Mouse (Mus musculus) heart, postnatal 14 days (tissue): ENCODE measurements around the gene Olfr23. TPM values are rescaled to one million over a fixed set of nuclear protein-coding genes. Genes with fewer than 3 reads are reported as not detected.
"Not testable (repeated sequence)": the region's sequence is repeated elsewhere in the genome, so short reads cannot be mapped to it uniquely, and the experiment has no call there.

Source experiments
- DNase-seq, 2 experiments: peaks; one replicate each; pipeline ENCODE4 v3.0.0; 2021 to 2022
- intact Hi-C: fragments of 180-260 bp; cut with DNase I; formaldehyde crosslinking; loops from one replicate; pipeline ENCODE4 v1.15.1; 2025
- long read RNA-seq, 2 experiments: library from polyadenylated mRNA; stranded (forward); transcript quantifications; one replicate each; pipeline ENCODE4 v2.0.0; 2021
- total RNA-seq, 2 experiments: library from RNA; stranded (reverse); gene quantifications; 2 replicates each; pipeline ENCODE4 v1.2.3; 2021

The Olfr23 gene
- not detected for total RNA-seq
- long read RNA-seq, experiment 1: 0 reads
- long read RNA-seq, experiment 2: 0 reads

DNA sequence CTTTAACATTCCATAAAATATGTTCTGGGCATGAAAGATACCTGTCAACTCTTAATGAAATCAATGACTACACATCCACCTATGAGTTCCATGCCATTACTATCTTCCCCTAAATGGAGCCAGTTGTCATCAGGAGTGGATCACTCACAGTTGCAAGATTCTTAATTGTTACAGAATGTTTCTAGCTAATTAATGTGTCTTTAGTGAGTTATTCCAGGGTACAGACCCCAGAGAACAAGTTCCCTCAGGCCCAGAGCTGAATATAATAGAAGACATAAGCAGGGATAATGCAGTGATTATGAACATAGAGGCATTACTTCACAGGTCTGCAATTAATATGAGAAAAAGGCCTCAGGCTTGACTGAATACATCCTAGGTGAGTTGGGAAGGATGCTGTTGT is at the start of gene Olfr23:
Olfr23 (plus strand) TSS at position 301 of the 400 bp plus-strand sequence.
- intact Hi-C loops: no loop called here
- no peak for DNase-seq

DNA sequence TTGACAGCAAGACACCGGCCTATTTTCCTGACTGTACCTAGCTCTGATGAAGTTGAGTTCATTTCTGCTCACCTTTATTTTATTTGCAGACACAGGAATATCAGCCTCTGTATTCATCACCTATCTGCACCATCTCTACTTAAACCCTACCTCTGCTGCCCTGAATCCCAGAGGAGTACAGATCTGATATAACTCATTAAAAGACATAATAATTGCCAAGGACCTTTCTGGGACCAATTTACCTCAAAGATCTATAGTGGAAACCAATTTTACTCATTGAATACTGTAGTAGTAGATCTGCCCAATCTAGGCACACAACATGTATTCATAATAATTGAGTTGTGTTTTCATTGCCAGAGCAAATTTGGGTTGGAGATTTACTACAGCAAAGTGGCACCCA is 45.8 kb upstream of the Olfr23 start, which contains the start of gene Olfr394:
Olfr394 (minus strand) TSS at position 101 of the 400 bp plus-strand sequence.
- no peak for DNase-seq
- intact Hi-C loops: loop anchor here (2.0 kb wide), 1 partner anchor 234 kb away; no protein-coding TSS in a partner anchor

DNA sequence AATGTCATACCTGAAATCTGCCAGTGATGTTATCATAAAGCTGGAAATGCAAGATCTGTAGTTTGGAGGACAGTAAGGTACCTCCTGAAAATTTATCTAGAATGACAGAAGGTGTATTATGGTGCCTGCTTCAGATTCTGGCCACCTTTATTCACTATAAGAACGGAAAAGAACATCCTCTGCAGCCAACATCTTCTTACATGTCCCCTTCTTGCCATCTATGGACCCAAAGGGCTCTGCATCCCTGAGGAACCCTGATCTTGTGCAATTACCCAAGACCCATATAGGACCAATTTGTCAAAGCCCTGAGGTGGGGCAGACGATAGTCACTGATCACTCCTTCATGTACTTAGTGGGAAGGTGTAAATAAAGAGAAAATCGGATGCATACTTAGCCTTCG is 27.3 kb upstream of the Olfr23 start, which contains the start of gene Olfr395:
Olfr395 (minus strand) TSS at position 101 of the 400 bp plus-strand sequence.
- intact Hi-C loops, DNase-seq: not testable (repeated sequence)

DNA sequence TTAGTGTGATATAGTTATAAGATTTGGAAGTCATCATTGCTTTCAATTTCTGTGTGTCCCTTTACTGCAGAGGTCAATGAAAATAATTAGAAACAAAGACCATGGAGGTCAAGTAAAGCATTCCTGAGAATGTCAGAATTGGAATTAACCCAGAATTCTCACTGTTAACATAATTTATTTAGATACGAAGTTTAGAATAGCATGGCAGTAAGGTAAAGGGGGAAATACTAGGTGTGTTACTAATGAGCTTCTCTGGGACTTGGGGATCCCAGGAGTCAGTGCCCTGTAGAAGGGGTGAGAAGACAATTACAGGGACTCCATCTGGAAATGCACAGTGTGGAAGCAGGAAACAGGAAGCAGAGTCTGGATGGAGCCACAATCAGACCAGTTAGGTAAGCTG is 24.0 kb downstream of the Olfr23 start, which contains the start of gene Olfr397:
Olfr397 (plus strand) TSS at position 301 of the 400 bp plus-strand sequence.
- DNase-seq: no peak
- intact Hi-C loops: no loop called here

DNA sequence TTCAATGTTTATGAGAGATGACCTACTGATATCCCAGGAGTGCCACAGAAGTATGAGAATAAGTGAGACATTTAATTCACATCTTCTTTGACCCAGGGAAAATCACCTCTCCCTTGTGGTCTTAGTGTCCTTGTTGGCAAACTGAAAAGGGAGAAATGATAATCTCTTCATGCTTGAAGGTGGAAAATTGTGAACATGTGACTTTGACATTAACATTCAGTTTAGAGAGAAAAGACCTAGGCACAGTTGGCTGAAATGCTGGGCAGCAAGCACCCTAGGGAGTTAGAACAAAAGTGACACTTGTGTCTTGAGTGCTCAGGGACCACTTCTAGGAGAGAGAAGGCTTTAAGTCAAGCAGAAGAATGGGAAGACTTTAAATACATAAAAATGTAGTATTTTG is 53.8 kb downstream of the Olfr23 start, which contains the start of gene Olfr398:
Olfr398 (minus strand) TSS at position 101 of the 400 bp plus-strand sequence.
- intact Hi-C loops: no loop called here
- no peak for DNase-seq

Other genes starting within 250 kb of the Olfr23 start
- gene Zfp735, start 247.9 kb upstream of the Olfr23 start, total RNA-seq: not detected
- gene Olfr389, start 156.0 kb upstream of the Olfr23 start, total RNA-seq: not detected
- not detected for gene Olfr390, start 153.7 kb upstream of the Olfr23 start, total RNA-seq
- gene Olfr391-ps, start 133.6 kb upstream of the Olfr23 start, total RNA-seq: not detected
- not detected for gene Olfr392, start 119.6 kb upstream of the Olfr23 start, total RNA-seq
- not detected for gene Olfr393, start 85.2 kb upstream of the Olfr23 start, total RNA-seq
- gene Olfr394, start 45.9 kb upstream of the Olfr23 start, total RNA-seq: not detected
- not detected for gene Olfr395, start 27.4 kb upstream of the Olfr23 start, total RNA-seq
- not detected for gene Olfr397, start 24.1 kb downstream of the Olfr23 start, total RNA-seq
- gene Olfr398, start 53.7 kb downstream of the Olfr23 start, total RNA-seq: not detected
- not detected for gene Olfr139, start 119.9 kb downstream of the Olfr23 start, total RNA-seq
- not detected for gene Olfr399, start 119.9 kb downstream of the Olfr23 start, total RNA-seq
- gene Zfp616, start 133.3 kb downstream of the Olfr23 start, total RNA-seq: not detected
- gene Olfr401, start 177.0 kb downstream of the Olfr23 start, total RNA-seq: not detected
- not detected for gene Olfr402, start 216.9 kb downstream of the Olfr23 start, total RNA-seq
- gene Olfr403, start 249.6 kb downstream of the Olfr23 start, total RNA-seq: not detected